Mouse (Mus musculus) ES-E14 (cell line): Measurements from ENCODE around the gene Plekhs1.

Experiments
- HCFC1 ChIP-seq: IDR thresholded peaks from 2 replicates; pipeline ENCODE4 v1.6.1; 2012; ENCODE audit warnings: low read length, inconsistent platforms, borderline replicate concordance; ENCODE audit not compliant: insufficient read depth
- ZC3H11A ChIP-seq: IDR thresholded peaks from 2 replicates; pipeline ENCODE4 v1.6.1; 2012; ENCODE audit warnings: low read depth, mild to moderate bottlenecking, inconsistent platforms, low read length, borderline replicate concordance
- ZNF384 ChIP-seq: IDR thresholded peaks from 2 replicates; pipeline ENCODE4 v1.6.1; 2012; ENCODE audit warnings: low read depth, low read length, inconsistent platforms

DNA sequence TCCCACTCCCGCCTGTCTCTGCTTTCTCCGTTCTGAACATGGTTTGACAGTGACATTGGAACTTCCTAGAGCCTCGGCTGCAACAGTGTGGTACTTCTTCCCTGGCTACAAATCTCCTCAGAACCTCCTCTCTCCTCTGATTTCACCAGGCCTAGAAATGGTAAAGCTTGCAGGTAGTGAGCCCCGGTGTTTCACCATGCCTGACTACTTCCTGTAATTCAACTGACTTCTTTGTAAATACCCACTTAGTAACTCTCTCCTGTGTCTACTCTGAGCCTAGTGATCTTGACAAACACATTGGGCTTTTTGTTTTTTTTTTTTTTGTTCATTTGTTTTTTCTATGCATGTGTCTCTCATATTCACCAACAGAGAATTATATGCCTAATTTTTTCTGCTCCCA, 6.6 kb upstream of the Plekhs1 start:
- TF ChIP-seq ZNF384: no peak
- TF ChIP-seq ZC3H11A: no peak
- TF ChIP-seq HCFC1: no peak
